Comparison of ENCODE assay signal across 18 mouse cellular contexts in genomic region chr1:89933786-89934185, GRCm38 (mm10). TPM values are rescaled to one million over a fixed set of nuclear protein-coding genes. Genes with fewer than 3 reads are reported as not detected.
DNase-seq lines count a peak whose midpoint lies in the region; ATAC-seq lines count a peak whose summit lies in the region.
"Had no signal": no experiment of that assay in that cellular context is flagged by ENCODE, and none has a peak within 500 bp of the region (broad histone marks: within the 10 kb centered on the region; RNA-seq: fewer than 3 reads in every experiment).

No protein-coding gene starts in this region.

- peaks cover 100% of the 10 kb centered on the region for H3K27me3 ChIP-seq in midbrain, embryonic 10.5 days (ENCODE audit: low read depth, poor library complexity, severe bottlenecking)
- H3K27me3 ChIP-seq in midbrain, embryonic 11.5 days (ENCODE audit: control insufficient read depth, insufficient read depth, low read length): peaks cover 98% of the 10 kb centered on the region
- peaks cover 99% of the 10 kb centered on the region for H3K27me3 ChIP-seq in hindbrain, embryonic 10.5 days (ENCODE audit: insufficient read depth, poor library complexity, severe bottlenecking)
- peaks cover 100% of the 10 kb centered on the region for H3K27me3 ChIP-seq in midbrain, embryonic 13.5 days
- H3K27me3 ChIP-seq in heart, embryonic 12.5 days (replicated peaks): peaks cover 93% of the 10 kb centered on the region
- peaks cover 96% of the 10 kb centered on the region for H3K27me3 ChIP-seq in kidney, embryonic 16.5 days (ENCODE audit: insufficient read depth, low read length)
- H3K27me3 ChIP-seq: megakaryocyte, embryonic 14.5 days had no signal

- peaks cover 78% of the 10 kb centered on the region for H3K4me1 ChIP-seq in midbrain, embryonic 10.5 days
- peaks cover 38% of the 10 kb centered on the region for H3K4me1 ChIP-seq in midbrain, embryonic 11.5 days (ENCODE audit: control insufficient read depth, insufficient read depth, low read length)
- H3K4me1 ChIP-seq in hindbrain, embryonic 10.5 days (replicated peaks): peaks cover 82% of the 10 kb centered on the region
- H3K4me1 ChIP-seq in midbrain, embryonic 13.5 days (replicated peaks): peaks cover 68% of the 10 kb centered on the region
- peaks cover 29% of the 10 kb centered on the region for H3K4me1 ChIP-seq in heart, embryonic 12.5 days (replicated peaks)
- peaks cover 23% of the 10 kb centered on the region for H3K4me1 ChIP-seq in kidney, embryonic 16.5 days (ENCODE audit: insufficient read depth, low read length)

- ATAC-seq in midbrain, embryonic 11.5 days (ENCODE audit: low FRiP score): no peak
- ATAC-seq in midbrain, embryonic 13.5 days: no peak
- ATAC-seq in heart, embryonic 12.5 days (ENCODE audit: insufficient number of reproducible peaks, low FRiP score): no peak
- no peak for ATAC-seq in kidney, embryonic 16.5 days (ENCODE audit: low FRiP score, low TSS enrichment)
- ATAC-seq: lung, postnatal 0 days had no signal

- no peaks in the 10 kb centered on the region for H3K9me3 ChIP-seq in midbrain, embryonic 10.5 days (replicated peaks)
- no peaks in the 10 kb centered on the region for H3K9me3 ChIP-seq in midbrain, embryonic 11.5 days (ENCODE audit: control insufficient read depth, low read length)
- no peaks in the 10 kb centered on the region for H3K9me3 ChIP-seq in hindbrain, embryonic 10.5 days
- no peaks in the 10 kb centered on the region for H3K9me3 ChIP-seq in midbrain, embryonic 13.5 days
- H3K9me3 ChIP-seq in heart, embryonic 12.5 days (replicated peaks): no peaks in the 10 kb centered on the region
- no peaks in the 10 kb centered on the region for H3K9me3 ChIP-seq in kidney, embryonic 16.5 days (ENCODE audit: low read length)
- H3K9me3 ChIP-seq: heart, embryonic 13.5 days; liver, embryonic 13.5 days; megakaryocyte, embryonic 14.5 days had no signal

- H3K27ac ChIP-seq in midbrain, embryonic 10.5 days (replicated peaks): no peak overlapping the region
- H3K27ac ChIP-seq in midbrain, embryonic 11.5 days (ENCODE audit: low read depth, low read length): no peak overlapping the region
- H3K27ac ChIP-seq in hindbrain, embryonic 10.5 days: peak overlapping the region; percentile 53
- no peak overlapping the region for H3K27ac ChIP-seq in midbrain, embryonic 13.5 days
- no peak overlapping the region for H3K27ac ChIP-seq in heart, embryonic 12.5 days (ENCODE audit: poor library complexity, severe bottlenecking)
- H3K27ac ChIP-seq in kidney, embryonic 16.5 days (ENCODE audit: low read length): no peak overlapping the region
- H3K27ac ChIP-seq: heart, embryonic 13.5 days; layer of hippocampus, adult 2 months; liver, embryonic 13.5 days had no signal

- H3K36me3 ChIP-seq in midbrain, embryonic 10.5 days: no peaks in the 10 kb centered on the region
- no peaks in the 10 kb centered on the region for H3K36me3 ChIP-seq in midbrain, embryonic 11.5 days (ENCODE audit: control insufficient read depth, insufficient read depth, low read length)
- no peaks in the 10 kb centered on the region for H3K36me3 ChIP-seq in hindbrain, embryonic 10.5 days
- no peaks in the 10 kb centered on the region for H3K36me3 ChIP-seq in midbrain, embryonic 13.5 days
- H3K36me3 ChIP-seq in heart, embryonic 12.5 days: no peaks in the 10 kb centered on the region
- H3K36me3 ChIP-seq in kidney, embryonic 16.5 days (ENCODE audit: insufficient read depth, low read length): no peaks in the 10 kb centered on the region
- H3K36me3 ChIP-seq: heart, embryonic 13.5 days; liver, embryonic 13.5 days had no signal

- DNase-seq in midbrain, embryonic 10.5 days (ENCODE audit: low spot score): peak; percentile 32
- no peak for DNase-seq in midbrain, embryonic 11.5 days (ENCODE audit: low spot score, missing footprints)
- no peak for DNase-seq in hindbrain, embryonic 10.5 days (ENCODE audit: low spot score)
- DNase-seq in T-cell, adult 2 months (ENCODE audit: low spot score): no peak
- DNase-seq in adrenal gland, postnatal 25 days: no peak
- DNase-seq: B cell, adult 2 months; cerebellum, adult 2 months; gastrocnemius, postnatal 25 days; liver, embryonic 13.5 days had no signal

- under 1% methylated on average over 21 of the region's 21 CpGs for WGBS in midbrain, embryonic 10.5 days
- WGBS in midbrain, embryonic 11.5 days: under 1% methylated on average over 21 of the region's 21 CpGs
- under 1% methylated on average over 21 of the region's 21 CpGs for WGBS in hindbrain, embryonic 10.5 days
- under 1% methylated on average over 21 of the region's 21 CpGs for WGBS in midbrain, embryonic 13.5 days
- 2% methylated on average over 21 of the region's 21 CpGs for whole genome bisulfite sequencing in heart, embryonic 12.5 days
- 2% methylated on average over 21 of the region's 21 CpGs for WGBS in kidney, embryonic 16.5 days

- H3K4me2 ChIP-seq in midbrain, embryonic 11.5 days: no peak overlapping the region
- peak overlapping the region; percentile 11 for H3K4me2 ChIP-seq in midbrain, embryonic 13.5 days (replicated peaks)
- no peak overlapping the region for H3K4me2 ChIP-seq in heart, embryonic 12.5 days
- no peak overlapping the region for H3K4me2 ChIP-seq in kidney, embryonic 16.5 days (replicated peaks; ENCODE audit: low read depth, low read length)
- H3K4me2 ChIP-seq: heart, embryonic 13.5 days; liver, embryonic 13.5 days had no signal

- H3K4me3 ChIP-seq in midbrain, embryonic 10.5 days: no peak overlapping the region; the same call in 1 of the 2 replicates
- no peak overlapping the region for H3K4me3 ChIP-seq in midbrain, embryonic 11.5 days (ENCODE audit: low read depth, low read length)
- H3K4me3 ChIP-seq in hindbrain, embryonic 10.5 days: peak overlapping the region; percentile 36
- peak overlapping the region; percentile 11; the same call in 1 of the 2 replicates for H3K4me3 ChIP-seq in midbrain, embryonic 13.5 days (replicated peaks)
- no peak overlapping the region for H3K4me3 ChIP-seq in heart, embryonic 12.5 days
- H3K4me3 ChIP-seq in kidney, embryonic 16.5 days (ENCODE audit: low read length): no peak overlapping the region
- H3K4me3 ChIP-seq: heart, embryonic 13.5 days; layer of hippocampus, adult 2 months; liver, embryonic 13.5 days; megakaryocyte, embryonic 14.5 days had no signal

- H3K9ac ChIP-seq in midbrain, embryonic 11.5 days (ENCODE audit: low read length): no peak overlapping the region
- H3K9ac ChIP-seq in midbrain, embryonic 13.5 days (replicated peaks): no peak overlapping the region
- no peak overlapping the region for H3K9ac ChIP-seq in heart, embryonic 12.5 days
- H3K9ac ChIP-seq in kidney, embryonic 16.5 days (replicated peaks; ENCODE audit: low read length): no peak overlapping the region
- H3K9ac ChIP-seq: heart, embryonic 13.5 days; liver, embryonic 13.5 days had no signal

RNA-seq across cellular contexts. Expression of gene Gbx2, which starts 2.8 kb away (rescaled TPM):
- polyA plus RNA-seq in midbrain, embryonic 10.5 days (2016; fragmentation: Nextera tagmentation; extraction: Ambion mirVana): 3.6 and 4.6 TPM in 2 replicates
- polyA plus RNA-seq in midbrain, embryonic 11.5 days (2014; fragmentation: Nextera tagmentation; extraction: Ambion mirVana): 9.6 TPM in 2 replicates
- polyA plus RNA-seq in hindbrain, embryonic 10.5 days (2016; fragmentation: Nextera tagmentation; extraction: Ambion mirVana): 27.2 and 41.2 TPM in 2 replicates
- 33.3 and 72.3 TPM in 2 replicates for polyA plus RNA-seq in midbrain, embryonic 13.5 days (2015; fragmentation: Nextera tagmentation; extraction: Ambion mirVana)
- polyA plus RNA-seq in heart, embryonic 12.5 days (2016; fragmentation: Nextera tagmentation; extraction: Ambion mirVana): 0.18 TPM in 1 of 2 replicates, not detected in the other
- total RNA-seq in adrenal gland, postnatal 25 days (2021): not detected in 2 replicates
- polyA plus RNA-seq in kidney, embryonic 16.5 days (2015; fragmentation: Nextera tagmentation; extraction: Ambion mirVana): 0.22 and 0.23 TPM in 2 replicates
- total RNA-seq: neutrophil, adult 5-6 weeks had no signal
- polyA plus RNA-seq: urinary bladder, adult 2 months had no signal

Comparison
In these comparisons a context has a peak if more than half of its experiments do, and no peak if none do; other contexts are left out.
1. H3K4me3 ChIP-seq: peak in hindbrain, embryonic 10.5 days (single experiment) and midbrain, embryonic 13.5 days (single experiment); none in midbrain, embryonic 10.5 days (single experiment), midbrain, embryonic 11.5 days (single experiment), heart, embryonic 12.5 days (single experiment) and kidney, embryonic 16.5 days (single experiment).